Mouse (Mus musculus) lung, adult 18-20 months (tissue): ENCODE results near the gene Map1lc3b.

Experiments used
- DNase-seq, 2 experiments: peaks; one replicate each; pipeline ENCODE4 v3.0.0; 2022; ENCODE audit warnings: mixed read lengths in 2 of 2

Map1lc3b gene

DNA sequence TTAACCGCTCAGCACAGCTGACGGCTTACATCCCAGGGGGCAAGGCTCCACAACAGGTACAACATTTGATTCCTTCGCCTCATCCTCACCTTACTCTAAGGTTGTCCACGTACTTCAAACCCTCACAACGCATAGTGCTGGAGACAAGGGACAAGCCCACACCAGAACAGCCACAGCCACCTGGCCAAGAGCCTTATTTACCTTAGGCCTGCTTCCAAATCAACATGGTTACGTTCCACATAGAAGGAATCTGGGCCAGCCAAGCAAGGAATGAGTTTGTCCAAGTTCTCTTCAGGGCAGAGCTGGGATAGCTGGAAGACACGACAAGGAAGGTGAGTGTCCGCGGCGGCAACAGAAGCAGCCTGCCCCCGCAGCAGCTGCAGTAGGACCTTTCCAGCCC, 19.8 kb downstream of the Map1lc3b start:
- no peak for DNase-seq

DNA sequence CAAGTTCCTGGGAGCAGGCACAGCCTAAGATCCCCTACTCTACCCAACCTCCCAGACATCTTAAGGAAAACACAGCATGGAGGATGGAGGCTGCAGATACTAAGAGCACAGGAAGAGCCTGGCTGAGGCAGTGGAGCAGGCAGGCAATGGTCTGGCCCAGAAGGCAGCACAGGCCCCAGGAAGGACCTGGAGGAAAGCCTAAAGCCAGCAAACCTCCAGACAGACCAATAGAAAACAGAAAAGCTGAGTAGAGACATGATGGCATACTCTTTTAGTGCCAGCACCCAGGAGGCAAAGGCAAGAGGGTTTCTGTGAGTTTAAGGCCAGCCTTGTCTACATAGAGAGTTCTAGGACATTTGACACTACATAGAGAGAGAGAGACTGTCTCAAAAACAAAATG, 23.3 kb downstream of the Map1lc3b start:
- DNase-seq, result no peak

DNA sequence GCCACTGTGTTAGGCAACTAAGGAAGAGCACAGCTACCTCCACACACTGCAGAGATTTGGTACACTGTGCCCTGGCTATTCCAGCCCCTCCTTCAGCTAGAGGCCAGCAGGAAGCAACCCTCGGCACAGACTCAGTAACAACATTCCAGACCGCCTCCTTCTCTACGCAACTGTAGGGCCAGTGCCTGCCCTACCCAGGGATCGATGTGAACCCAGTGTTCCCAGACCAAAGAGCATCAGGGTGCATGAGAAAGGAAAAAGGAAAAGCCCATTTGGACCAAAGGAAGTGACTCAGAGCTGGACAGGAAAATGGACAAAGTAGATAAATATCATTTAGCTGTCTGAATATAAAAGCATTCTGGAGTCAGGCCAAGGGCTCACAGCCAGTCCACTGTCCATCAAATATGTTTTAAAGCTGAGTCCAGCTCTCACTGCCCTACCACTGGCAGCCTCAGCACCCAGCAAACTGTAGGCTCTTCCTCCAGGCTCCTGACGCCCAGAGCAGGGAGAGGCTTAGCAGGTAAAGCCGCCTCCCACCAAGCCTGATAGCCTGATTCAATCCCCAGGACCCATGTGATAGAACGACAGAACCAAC, 29.3 kb downstream of the Map1lc3b start:
- DNase-seq, result peak; percentile 84 to 91

DNA sequence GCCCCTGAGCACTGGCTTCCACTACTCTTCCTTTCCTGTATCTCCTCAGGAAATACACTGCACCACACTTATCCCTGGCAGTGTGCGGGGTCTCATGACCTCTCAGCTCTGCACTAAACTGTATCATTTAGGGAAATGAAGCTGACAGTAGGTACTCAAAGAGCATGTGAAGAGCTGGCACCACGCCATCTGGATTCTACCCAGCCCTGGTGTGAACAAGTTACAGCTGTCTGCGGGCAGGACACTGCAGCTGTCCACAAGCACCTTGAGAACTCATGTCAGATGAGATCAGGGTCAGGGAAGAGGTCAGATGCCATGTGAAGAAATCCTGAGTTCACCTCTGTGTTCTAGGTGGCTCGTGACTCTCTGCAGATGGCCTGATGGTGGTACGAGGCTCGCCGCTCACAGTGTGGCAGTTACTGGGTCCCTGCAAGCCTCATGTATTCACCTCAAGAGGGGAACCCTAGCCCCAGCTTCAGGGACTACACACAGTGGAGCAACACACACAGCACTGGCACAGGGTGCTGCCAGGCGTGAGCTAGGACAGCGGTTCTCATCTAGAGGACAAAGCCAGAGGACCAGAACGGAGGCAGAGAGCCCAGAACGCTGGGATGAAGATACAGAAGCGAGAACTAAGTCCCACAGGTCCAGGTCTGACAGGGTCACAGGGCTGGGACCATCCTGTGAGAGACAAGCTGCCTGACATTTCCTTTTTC, 30.8 kb downstream of the Map1lc3b start:
- DNase-seq, result peak; percentile 46 to 62

DNA sequence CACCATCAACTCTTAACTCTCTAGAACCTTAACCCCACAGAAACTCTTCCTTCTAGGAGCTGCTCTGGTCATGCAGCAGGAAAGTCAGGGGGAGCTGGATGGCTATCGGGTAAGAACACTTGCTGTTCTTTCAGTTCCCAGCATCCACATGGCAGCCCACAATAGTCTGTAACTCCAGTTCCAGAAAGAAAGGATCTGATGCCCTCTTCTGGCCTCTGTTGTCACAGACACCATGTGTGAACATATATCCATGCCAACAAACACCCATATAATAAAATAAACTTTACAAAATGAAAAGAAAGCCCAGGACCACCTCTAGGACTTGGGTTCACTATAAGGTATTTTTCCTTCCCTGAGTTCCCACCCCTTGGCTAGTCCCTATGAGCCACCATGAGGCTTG, 31.7 kb downstream of the Map1lc3b start:
- DNase-seq, result no peak

DNA sequence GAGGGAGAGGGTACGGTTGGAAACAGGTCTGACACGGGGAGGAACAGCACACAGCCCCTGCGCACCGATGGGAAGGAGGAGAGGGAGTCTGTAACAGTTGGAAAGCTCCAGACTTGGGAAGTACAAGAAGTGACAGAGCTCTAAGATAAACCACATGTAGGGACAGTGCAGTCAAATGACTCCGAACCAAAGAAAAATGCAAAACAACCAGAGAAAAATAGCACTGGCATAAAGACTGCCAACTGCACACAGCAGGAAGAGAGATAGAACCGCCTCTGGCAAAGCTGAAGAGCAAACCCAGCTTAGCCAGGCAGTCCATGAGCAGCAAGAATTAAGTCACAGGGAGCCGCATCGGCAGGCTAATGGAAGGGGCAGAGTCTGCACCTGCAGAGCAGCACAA, 32.9 kb downstream of the Map1lc3b start:
- DNase-seq, result no peak

DNA sequence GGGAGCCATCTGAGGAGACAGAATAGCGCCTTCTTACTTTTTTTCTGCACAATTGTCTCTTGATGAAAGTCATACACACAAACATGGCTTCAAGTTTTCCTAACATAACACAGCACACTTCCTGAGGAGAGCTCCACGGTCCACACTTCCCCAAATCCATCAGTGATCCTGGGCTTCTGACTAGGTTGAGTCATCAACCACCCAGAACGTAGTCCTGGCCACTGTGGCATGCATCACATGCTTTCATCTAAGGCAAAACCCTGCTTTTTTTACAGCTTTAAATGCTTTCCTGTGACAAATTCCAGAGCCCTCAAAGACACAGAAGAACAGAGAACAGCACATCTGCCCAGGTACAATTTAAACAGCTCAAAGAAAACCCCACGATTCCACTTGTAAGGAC, 38.5 kb downstream of the Map1lc3b start:
- DNase-seq, result no peak

DNA sequence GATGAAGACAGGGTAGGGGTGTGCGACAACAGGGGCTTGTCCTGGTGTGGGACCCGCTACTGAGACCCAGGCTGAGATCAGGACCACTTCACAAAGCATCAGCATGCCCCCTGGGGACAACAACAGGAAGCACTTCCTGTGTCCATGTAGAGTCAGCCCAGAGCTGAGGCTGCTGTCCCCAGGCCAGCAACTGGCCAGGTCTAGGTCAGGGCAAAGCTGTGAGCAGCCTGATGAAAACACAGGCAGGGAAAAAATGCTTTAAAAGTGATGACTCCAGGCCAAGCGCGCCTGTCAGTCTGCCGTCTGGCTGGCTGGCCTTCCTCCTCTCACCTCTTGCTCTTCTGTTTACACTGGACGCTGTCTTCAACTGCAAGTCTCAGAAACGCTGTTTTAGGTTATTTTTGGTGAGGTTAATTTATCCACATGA, 41.5 kb downstream of the Map1lc3b start:
- DNase-seq, result peak; percentile 47 to 56

DNA sequence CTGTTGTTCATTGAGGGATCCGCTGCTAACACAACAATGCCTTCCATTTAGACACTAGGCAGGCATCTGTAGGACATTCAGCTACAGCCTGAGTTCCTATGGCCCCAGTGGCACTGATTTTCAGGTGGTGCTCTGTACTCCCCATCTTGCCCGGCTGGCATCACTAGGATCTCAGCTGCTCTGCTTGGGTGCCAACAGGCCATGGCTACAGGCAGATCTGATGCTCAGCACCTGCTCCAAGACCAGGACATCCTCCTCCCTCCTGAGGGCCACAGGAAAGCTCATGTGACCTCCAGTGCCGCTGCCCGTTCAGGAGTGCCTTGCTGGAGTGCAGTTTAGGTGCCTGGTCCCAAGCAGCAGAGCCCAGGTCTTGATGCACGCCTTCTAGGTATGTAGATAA, 42.2 kb downstream of the Map1lc3b start:
- no peak for DNase-seq

DNA sequence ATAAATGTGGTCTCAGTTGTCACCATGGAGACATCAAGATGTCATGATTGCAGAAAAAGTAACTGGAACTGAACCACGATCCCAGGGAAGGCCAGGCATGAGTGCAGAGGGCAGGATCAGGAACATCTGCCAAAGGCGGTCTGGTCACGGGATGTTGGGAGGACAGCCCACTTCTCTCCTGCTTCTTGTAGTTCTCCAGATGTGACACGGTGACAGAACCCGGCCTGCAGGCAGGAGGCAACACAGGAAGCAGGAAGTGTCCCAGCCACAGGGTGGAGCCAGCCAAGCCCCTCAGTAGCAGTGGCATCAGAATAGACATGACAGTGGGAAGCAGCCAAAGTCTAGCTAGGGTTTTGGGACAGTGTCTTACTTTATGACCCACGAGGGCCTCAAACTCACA, 45.4 kb downstream of the Map1lc3b start:
- DNase-seq, result peak; percentile 57 to 67

DNA sequence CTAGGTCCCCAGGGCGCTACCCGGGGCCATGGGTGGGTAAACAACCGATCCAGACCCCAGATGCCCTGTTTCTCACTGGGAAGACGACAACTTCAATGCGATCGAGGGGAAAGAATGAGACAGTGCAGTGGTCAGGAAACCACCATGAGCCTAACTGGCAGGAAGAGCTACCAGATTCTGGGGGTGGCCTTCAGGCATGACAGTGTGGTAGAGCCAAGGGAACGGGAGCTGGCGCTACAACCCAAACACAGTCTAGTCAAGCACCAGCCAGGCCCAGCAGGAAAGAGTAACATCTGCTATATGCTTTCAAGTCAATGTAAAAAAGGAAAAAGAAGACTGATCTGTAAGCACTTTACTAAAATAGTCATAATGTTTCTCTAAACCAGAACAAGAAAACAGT, 46.0 kb downstream of the Map1lc3b start:
- no peak for DNase-seq

DNA sequence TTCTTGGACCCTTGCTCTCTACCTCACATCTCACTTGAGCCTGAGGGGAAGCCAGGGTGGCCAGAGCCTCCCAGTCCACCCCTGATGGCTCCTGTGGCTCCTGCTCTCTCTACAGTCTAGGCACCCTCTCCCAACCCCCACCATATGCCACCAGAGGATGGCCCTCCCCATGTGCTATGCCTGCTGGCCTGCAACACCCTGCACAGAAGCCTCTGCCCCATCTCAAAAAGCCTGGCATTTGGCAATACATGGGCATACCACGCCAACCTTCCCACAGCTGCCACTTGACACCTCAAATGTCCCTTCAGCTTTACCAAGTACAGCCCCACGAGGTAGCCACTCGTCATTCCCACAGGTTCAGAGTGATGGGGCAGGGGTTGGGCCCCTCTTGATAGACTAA, 52.6 kb downstream of the Map1lc3b start:
- no peak for DNase-seq

DNA sequence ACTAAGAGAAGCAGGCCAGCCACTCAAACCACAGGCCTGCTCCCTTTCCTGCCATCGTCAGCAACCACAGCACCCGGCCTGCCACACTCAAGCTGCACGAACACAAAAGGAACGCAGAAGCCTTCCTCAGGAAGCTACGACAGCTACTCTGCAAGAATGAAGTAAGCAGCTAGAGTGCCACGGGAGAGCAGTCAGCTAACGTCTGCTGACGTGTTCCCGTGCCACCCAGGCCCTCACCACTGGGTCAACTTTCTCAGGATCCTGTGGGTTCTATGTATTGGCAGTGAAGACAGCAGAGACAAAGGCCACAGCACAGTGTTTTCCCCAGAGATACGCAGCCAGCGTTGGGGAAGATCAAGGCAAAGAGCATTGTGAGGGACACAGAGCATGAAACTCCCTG, 53.2 kb downstream of the Map1lc3b start:
- DNase-seq, result no peak

DNA sequence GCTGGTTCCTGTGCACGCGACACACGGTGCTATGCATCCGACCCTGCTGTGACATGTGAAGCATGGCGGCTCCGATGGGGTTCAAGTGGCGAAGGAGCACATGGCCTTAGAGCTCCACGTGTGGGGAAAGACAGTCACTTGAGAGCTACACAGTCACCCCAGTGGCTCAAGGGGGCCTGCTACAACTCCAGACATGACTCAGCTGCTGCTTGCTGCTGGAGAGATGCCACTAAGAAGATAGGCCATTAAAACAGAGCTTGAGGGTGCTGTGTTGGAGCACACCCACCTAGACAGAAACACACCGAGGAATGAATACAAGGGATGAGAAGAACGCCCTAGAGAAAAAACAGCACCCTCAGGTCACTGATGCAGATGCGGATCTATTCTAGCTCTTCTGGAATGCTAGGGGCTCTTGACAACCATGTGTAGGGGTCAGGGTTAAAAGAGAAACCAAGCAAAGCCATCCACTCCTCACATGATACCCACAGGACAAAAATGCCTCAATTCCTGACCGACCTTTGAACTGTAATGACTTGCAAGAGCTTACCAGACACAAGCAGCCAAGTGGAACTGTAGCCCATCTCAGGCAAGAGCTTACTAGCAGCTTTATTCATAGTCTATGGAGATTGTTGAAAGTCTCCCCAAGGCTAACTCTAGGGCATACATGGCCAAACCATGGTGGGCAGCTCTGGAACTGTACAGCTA, 57.5 kb downstream of the Map1lc3b start:
- no peak for DNase-seq
